Mouse (Mus musculus) heart, postnatal 0 days (tissue): ENCODE data around the gene Cc2d2a.

Experiments used
- CTCF ChIP-seq: IDR thresholded peaks from 2 replicates; pipeline ENCODE4 v1.5.1; 2016; ENCODE audit warnings: antibody characterized with exemption, control low read depth, low read depth
- EP300 ChIP-seq: IDR thresholded peaks from 2 replicates; pipeline ENCODE4 v1.6.1; 2016; ENCODE audit warnings: antibody characterized with exemption, low read depth

GRCm38 (mm10) chr5:43781423-43781976 is 119.4 kb downstream of the Cc2d2a start:
- TF ChIP-seq EP300 (no peak), CTCF (no peak)
